Mouse (Mus musculus) hindbrain, embryonic 14.5 days (tissue): ENCODE measurements around the gene Nell1. TPM values are rescaled to one million over a fixed set of nuclear protein-coding genes. Genes with fewer than 3 reads are reported as not detected.

Experiments
- ATAC-seq: fragments of 200-750 bp; cut with Nextera tagmentation; 2 replicates; pipeline ENCODE4 v1.8.0; 2017; ENCODE audit warnings: moderate number of reproducible peaks, mild to moderate bottlenecking, moderate TSS enrichment, moderate library complexity; ENCODE audit not compliant: low FRiP score
- DNase-seq: peaks from one replicate; pipeline ENCODE4 v3.0.0-alpha.2; 2015; ENCODE audit warnings: low spot score
- H3K27ac ChIP-seq: fragments of 300-500 bp; sonication (generic); 2 replicates; pipeline ENCODE4 v1.5.1; 2014; ENCODE audit warnings: mild to moderate bottlenecking, moderate library complexity
- H3K27me3 ChIP-seq: fragments of 300-500 bp; sonication (generic); 2 replicates; pipeline ENCODE4 v1.6.1; 2014; ENCODE audit warnings: mild to moderate bottlenecking, low read length, mixed read lengths; ENCODE audit not compliant: control insufficient read depth, insufficient read depth
- H3K36me3 ChIP-seq: fragments of 300-500 bp; sonication (generic); replicated peaks from 2 replicates; pipeline ENCODE4 v1.6.1; 2014; ENCODE audit not compliant: control insufficient read depth, insufficient read depth
- H3K4me1 ChIP-seq: fragments of 300-500 bp; sonication (generic); replicated peaks from 2 replicates; pipeline ENCODE4 v1.6.1; 2014; ENCODE audit warnings: antibody characterized with exemption, low read length, mixed read lengths; ENCODE audit not compliant: control insufficient read depth, insufficient read depth
- H3K4me2 ChIP-seq: fragments of 300-500 bp; sonication (generic); replicated peaks from 2 replicates; pipeline ENCODE4 v1.6.1; 2014; ENCODE audit warnings: mild to moderate bottlenecking, moderate library complexity
- H3K4me3 ChIP-seq: fragments of 300-500 bp; sonication (generic); replicated peaks from 2 replicates; pipeline ENCODE4 v1.5.1; 2014; ENCODE audit warnings: mild to moderate bottlenecking, low read length
- H3K9ac ChIP-seq: fragments of 300-500 bp; sonication (generic); 2 replicates; pipeline ENCODE4 v1.6.1; 2014
- H3K9me3 ChIP-seq: fragments of 300-500 bp; sonication (generic); 2 replicates; pipeline ENCODE4 v1.6.1; 2016; ENCODE audit warnings: low read length; ENCODE audit not compliant: control insufficient read depth
- WGBS: fragments of 180-500 bp; shearing (Covaris S2); extraction: QIAGEN DNeasy Blood & Tissue Kit; methylation state at CpG from one replicate; pipeline ENCODE4 v1.1.7; 2014; 5-methylcytosine and 5-hydroxymethylcytosine counted together
- polyA plus RNA-seq: library from polyadenylated mRNA; unstranded; fragments of >200 nt; fragmentation: Nextera tagmentation; extraction: Ambion mirVana; gene quantifications from 2 replicates; pipeline ENCODE4 v1.2.1, GENCODE M21; 2014

Nell1 gene
- polyA plus RNA-seq, 1 experiment from 2014 or later = 36.0 TPM

DNA sequence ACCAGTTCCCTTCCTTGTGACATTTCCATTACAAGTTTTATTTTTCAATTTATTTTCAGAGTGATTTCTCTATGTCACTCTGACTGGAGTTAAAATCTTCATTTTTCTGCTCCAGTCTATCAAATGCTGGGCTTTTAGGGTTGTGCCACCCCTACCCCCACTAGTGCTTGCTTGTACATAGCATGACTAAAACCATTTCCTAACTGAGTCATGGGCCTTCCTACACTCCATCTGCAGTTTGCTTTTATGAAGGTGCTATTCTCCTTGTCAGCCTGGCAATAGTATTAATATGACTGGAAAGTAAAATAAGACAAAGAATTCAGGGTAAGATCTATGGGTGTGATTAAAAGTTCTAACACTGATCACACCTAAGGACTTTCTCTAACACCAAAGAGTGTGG is 798.9 kb downstream of the Nell1 start:
- ATAC-seq = no peak
- no peak overlapping the region for H3K4me3 ChIP-seq
- H3K9me3 ChIP-seq = no peaks in the 10 kb centered on the region
- no peaks in the 10 kb centered on the region for H3K36me3 ChIP-seq
- H3K27ac ChIP-seq = no peak overlapping the region
- no peaks in the 10 kb centered on the region for H3K4me1 ChIP-seq
- no peak for DNase-seq
- no peak overlapping the region for H3K4me2 ChIP-seq
- H3K9ac ChIP-seq = no peak overlapping the region
- no peaks in the 10 kb centered on the region for H3K27me3 ChIP-seq

DNA sequence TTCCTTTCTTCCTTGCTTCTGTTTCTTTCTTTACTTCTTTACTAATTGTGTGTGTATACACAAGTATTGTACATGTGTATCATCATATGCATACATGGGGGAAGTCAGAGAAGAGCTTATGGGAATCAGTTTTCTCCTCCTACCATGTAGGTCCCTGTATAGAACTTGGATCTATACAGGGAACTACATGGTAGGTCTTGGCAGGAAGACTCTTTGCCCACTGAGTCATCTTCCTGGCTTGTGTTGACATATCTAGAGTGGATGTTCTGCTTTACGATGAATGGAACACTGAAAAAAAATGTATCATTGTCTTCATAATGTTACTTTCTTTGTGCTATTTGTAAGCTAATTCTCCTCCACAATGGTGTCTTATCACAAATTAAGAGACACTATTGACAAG is 806.4 kb downstream of the Nell1 start:
- no peak for DNase-seq
- Histone ChIP-seq H3K27me3 (no peaks in the 10 kb centered on the region), H3K9me3 (no peaks in the 10 kb centered on the region), H3K27ac (no peak overlapping the region), H3K4me2 (no peak overlapping the region), H3K4me3 (no peak overlapping the region), H3K36me3 (no peaks in the 10 kb centered on the region), H3K4me1 (no peaks in the 10 kb centered on the region), H3K9ac (no peak overlapping the region)
- ATAC-seq = no peak
- 82% methylated on average over 1 of the region's 1 CpGs for WGBS

DNA sequence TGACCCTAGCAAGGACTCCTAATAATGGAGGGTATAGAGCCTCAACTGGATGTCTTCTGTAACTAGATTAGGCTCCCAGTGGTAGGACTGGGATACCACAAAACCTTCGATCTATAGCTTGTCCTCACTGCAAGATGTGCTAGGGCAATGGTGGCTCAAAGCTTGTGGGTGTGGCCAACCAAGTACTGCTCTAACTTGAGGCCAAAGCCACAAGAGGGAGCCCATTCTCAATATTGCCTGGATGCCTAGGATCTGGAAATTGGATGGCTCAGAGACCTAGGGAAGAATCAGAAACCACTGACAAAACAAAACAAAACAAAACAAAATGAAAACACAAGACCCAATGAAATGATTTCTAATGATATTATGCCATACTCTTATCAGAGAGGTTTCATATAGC is 809.0 kb downstream of the Nell1 start:
- Histone ChIP-seq H3K27ac (no peak overlapping the region), H3K9me3 (no peaks in the 10 kb centered on the region), H3K4me2 (no peak overlapping the region), H3K9ac (no peak overlapping the region), H3K4me1 (no peaks in the 10 kb centered on the region), H3K4me3 (no peak overlapping the region), H3K27me3 (no peaks in the 10 kb centered on the region), H3K36me3 (no peaks in the 10 kb centered on the region)
- ATAC-seq (no peak), DNase-seq (no peak)
- 65% methylated on average over 1 of the region's 1 CpGs for WGBS

DNA sequence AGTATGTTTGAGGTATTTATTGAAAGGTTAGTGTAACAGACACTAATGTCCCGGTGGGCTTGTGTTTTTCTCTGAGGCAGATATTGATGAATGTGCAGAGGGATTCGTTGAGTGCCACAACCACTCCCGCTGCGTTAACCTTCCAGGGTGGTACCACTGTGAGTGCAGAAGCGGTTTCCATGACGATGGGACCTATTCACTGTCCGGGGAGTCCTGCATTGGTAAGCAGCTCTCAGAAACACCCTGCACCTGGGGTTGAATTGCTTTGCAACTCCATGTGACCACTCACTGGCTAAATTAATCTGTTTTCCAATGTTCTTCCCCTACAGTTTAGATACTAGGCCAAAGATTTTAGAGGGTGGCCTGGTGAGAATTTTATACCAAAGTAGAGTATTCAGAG is 851.5 kb downstream of the Nell1 start:
- no peak overlapping the region for H3K4me2 ChIP-seq
- peaks cover 9% of the 10 kb centered on the region; the same call in 1 of the 2 replicates for H3K4me1 ChIP-seq
- H3K4me3 ChIP-seq = no peak overlapping the region
- no peaks in the 10 kb centered on the region for H3K9me3 ChIP-seq
- ATAC-seq = no peak
- H3K27ac ChIP-seq = no peak overlapping the region
- 13% methylated on average over 7 of the region's 7 CpGs for WGBS
- no peaks in the 10 kb centered on the region for H3K36me3 ChIP-seq
- no peak overlapping the region for H3K9ac ChIP-seq
- no peak for DNase-seq
- H3K27me3 ChIP-seq = no peaks in the 10 kb centered on the region

DNA sequence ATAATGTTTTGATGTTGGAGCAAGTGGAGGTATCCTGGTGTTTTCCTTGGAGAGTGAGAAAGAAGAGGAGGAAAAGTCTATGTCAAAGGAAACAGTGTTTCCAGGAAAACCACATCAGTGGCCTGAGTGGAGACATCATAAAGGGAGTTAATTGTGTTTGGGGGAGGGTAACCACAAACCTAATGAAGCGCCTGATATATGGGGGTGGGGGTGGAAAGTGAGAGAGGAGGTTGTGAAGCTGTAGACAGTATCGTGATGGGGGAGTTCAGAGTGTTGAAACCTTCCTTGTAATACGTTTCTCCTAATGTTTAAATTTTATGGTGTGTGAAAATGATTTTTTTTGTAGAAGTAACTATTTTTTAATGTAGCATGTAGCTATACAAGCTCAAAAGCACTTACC is 858.1 kb downstream of the Nell1 start:
- Histone ChIP-seq H3K36me3 (no peaks in the 10 kb centered on the region), H3K4me2 (no peak overlapping the region), H3K9ac (no peak overlapping the region), H3K27ac (no peak overlapping the region), H3K9me3 (no peaks in the 10 kb centered on the region), H3K27me3 (no peaks in the 10 kb centered on the region), H3K4me3 (no peak overlapping the region), H3K4me1 (no peaks in the 10 kb centered on the region)
- ATAC-seq = no peak
- 67% methylated on average over 3 of the region's 3 CpGs for WGBS
- no peak for DNase-seq

DNA sequence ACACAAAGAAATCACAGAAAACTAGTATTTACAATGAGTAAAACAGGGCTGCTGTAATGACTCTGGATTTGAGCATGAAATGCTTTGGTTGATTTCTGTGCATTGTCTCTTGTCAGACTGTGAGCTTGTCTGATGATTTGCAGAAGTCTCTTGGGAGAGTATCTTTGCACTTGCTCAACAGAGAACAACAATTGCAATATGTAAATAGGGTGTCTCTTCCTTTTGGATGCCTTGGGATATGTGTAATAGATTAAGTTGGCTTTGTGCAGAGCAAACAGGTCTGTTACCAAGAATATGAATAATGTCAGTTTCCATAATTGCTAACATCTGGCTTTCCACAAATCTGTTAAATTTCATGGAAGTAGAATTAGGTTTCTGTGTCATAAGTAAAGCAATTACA is 868.0 kb downstream of the Nell1 start:
- Histone ChIP-seq H3K4me2 (no peak overlapping the region), H3K9ac (no peak overlapping the region), H3K27ac (no peak overlapping the region), H3K9me3 (no peaks in the 10 kb centered on the region), H3K27me3 (no peaks in the 10 kb centered on the region), H3K36me3 (no peaks in the 10 kb centered on the region), H3K4me1 (no peaks in the 10 kb centered on the region), H3K4me3 (no peak overlapping the region)
- ATAC-seq (no peak), DNase-seq (no peak)

DNA sequence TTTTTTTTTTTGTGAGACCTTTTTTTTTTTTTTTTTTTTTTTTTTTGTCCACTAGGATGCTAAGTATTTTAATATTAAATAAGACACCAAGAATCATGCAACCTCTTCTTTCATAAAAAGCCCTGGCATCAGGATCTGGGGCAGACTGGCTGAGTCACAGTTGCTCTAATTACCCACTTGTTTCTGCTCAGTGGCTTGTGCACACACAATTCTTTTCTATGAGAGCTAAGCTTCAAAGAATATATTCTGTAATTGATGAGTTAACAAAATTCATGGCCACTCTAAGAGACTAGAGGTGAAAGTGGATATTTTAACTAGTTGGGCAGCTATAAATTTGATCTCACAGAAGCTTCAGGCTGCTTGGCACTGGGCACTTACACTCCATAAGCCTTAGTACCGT is 873.3 kb downstream of the Nell1 start:
- no peak overlapping the region for H3K27ac ChIP-seq
- no peak for ATAC-seq

DNA sequence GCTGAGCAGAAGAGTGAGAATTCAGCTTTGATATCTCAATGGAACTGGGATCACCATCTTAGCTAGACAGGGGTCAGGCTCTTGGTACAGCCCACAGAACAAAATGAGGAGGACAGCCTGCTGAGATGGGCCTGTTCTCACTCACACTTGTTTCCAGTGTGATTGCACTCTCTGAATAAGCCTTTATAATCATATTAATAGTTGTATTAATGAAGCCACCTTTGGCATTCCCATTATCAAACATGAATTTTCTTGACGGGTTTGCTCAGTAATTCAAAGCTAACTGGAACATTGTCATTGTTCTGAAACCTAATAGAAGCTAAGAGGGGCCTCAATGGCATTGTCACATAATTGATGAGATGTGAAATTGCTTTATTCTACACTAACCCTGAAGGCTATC is 875.6 kb downstream of the Nell1 start:
- ATAC-seq (no peak), DNase-seq (no peak)
- no peaks in the 10 kb centered on the region for H3K4me1 ChIP-seq
- H3K4me3 ChIP-seq = no peak overlapping the region
- H3K27ac ChIP-seq = no peak overlapping the region
- WGBS = 25% methylated on average over 1 of the region's 1 CpGs
- no peaks in the 10 kb centered on the region for H3K27me3 ChIP-seq
- H3K9ac ChIP-seq = no peak overlapping the region
- H3K4me2 ChIP-seq = no peak overlapping the region
- no peaks in the 10 kb centered on the region for H3K9me3 ChIP-seq
- no peaks in the 10 kb centered on the region for H3K36me3 ChIP-seq

More for the DNA sequence above, 873.3 kb downstream of the Nell1 start:
- Histone ChIP-seq H3K27me3 (no peaks in the 10 kb centered on the region), H3K4me2 (no peak overlapping the region), H3K9ac (no peak overlapping the region), H3K9me3 (no peaks in the 10 kb centered on the region), H3K4me1 (no peaks in the 10 kb centered on the region), H3K4me3 (no peak overlapping the region), H3K36me3 (no peaks in the 10 kb centered on the region)
- 89% methylated on average over 1 of the region's 1 CpGs for WGBS
- no peak for DNase-seq

DNA sequence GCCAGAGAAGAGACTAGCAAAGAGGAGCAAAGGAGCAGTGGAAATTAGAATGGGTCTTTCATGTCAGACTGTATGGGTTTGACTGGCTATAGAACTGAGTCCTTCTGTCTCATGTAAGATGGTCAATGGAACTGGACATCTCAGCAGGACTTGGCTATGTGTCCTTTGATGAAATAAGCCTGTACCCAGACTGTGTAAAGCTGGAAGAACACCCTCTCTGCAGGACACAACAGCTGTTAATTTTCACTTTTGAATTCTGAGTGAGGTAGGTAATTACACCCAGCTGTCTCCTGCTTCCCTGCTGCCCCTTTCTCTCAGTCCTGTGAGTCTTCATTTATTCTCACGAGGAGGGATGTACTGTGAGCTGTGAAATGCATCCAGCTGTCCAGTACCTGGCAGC is 895.5 kb downstream of the Nell1 start:
- H3K27ac ChIP-seq = no peak overlapping the region
- no peak for DNase-seq
- H3K27me3 ChIP-seq = no peaks in the 10 kb centered on the region
- no peaks in the 10 kb centered on the region for H3K36me3 ChIP-seq
- no peak overlapping the region for H3K9ac ChIP-seq
- H3K9me3 ChIP-seq = no peaks in the 10 kb centered on the region
- no peak overlapping the region for H3K4me3 ChIP-seq
- H3K4me1 ChIP-seq = no peaks in the 10 kb centered on the region; the same call in 1 of the 2 replicates
- H3K4me2 ChIP-seq = no peak overlapping the region
- 4% methylated on average over 1 of the region's 1 CpGs for WGBS
- ATAC-seq = no peak

DNA sequence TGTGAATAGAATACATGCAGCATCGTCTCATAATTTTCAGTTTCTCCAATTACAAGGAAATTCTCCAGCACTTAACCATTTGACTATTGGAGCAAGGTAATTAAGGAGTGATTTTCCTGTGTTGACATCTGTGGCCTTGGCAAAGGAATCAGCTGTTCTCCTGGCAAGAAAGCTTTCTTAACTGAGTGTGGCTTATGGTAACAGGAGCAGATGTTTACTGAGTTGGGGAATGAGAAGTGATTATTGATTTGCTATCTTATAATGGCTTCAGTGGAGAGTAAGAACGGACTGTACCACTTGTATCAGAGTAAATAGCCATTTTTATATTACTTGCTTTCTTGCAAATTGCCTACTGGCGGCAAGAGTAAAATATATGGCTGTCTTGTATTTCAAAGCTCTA is 913.0 kb downstream of the Nell1 start:
- WGBS = 60% methylated on average over 3 of the region's 3 CpGs
- Histone ChIP-seq H3K9me3 (no peaks in the 10 kb centered on the region), H3K27ac (peak overlapping the region; percentile 26; the same call in 1 of the 2 replicates), H3K36me3 (no peaks in the 10 kb centered on the region), H3K4me2 (no peak overlapping the region), H3K27me3 (no peaks in the 10 kb centered on the region), H3K4me3 (no peak overlapping the region), H3K4me1 (no peaks in the 10 kb centered on the region; the same call in 1 of the 2 replicates), H3K9ac (no peak overlapping the region)
- ATAC-seq (no peak), DNase-seq (no peak)
